Mouse (Mus musculus): ENCODE data around the gene Gabpb1.

Gabpb1 gene

GRCm38 (mm10) chr2:126663481-126663880 is 12.7 kb downstream of the Gabpb1 start:
- Histone ChIP-seq H3K9me3 (ENCODE audit: low read length) (no peaks in the 10 kb centered on the region), H3K4me3 (replicated peaks; ENCODE audit: low read length) (no peak overlapping the region), H3K36me3 (ENCODE audit: insufficient read depth, low read length) (peaks cover 16% of the 10 kb centered on the region), H3K4me1 (replicated peaks; ENCODE audit: low read depth, low read length) (peaks cover 20% of the 10 kb centered on the region), H3K27me3 (ENCODE audit: insufficient read depth, low read length) (no peaks in the 10 kb centered on the region)
- no peak for TF ChIP-seq POU5F1 (IDR thresholded peaks at IDR 0.05; ENCODE audit: borderline replicate concordance, low read length)
- TF ChIP-seq CTCF (conservative IDR thresholded peaks at IDR 0.05; ENCODE audit: low read length): peak; percentile 70

GRCm38 (mm10) chr2:126652929-126653328 is 23.2 kb downstream of the Gabpb1 start:
- Histone ChIP-seq H3K36me3 (ENCODE audit: insufficient read depth, low read length) (peaks cover 75% of the 10 kb centered on the region), H3K27me3 (ENCODE audit: insufficient read depth, low read length) (no peaks in the 10 kb centered on the region), H3K4me1 (replicated peaks; ENCODE audit: low read depth, low read length) (no peaks in the 10 kb centered on the region), H3K4me3 (replicated peaks; ENCODE audit: low read length) (no peak overlapping the region), H3K9me3 (ENCODE audit: low read length) (no peaks in the 10 kb centered on the region)
- no peak for TF ChIP-seq NANOG (IDR thresholded peaks at IDR 0.05; ENCODE audit: borderline replicate concordance, low read length)
- no peak for TF ChIP-seq CTCF (conservative IDR thresholded peaks at IDR 0.05; ENCODE audit: low read length)
- no peak for TF ChIP-seq POU5F1 (IDR thresholded peaks at IDR 0.05; ENCODE audit: borderline replicate concordance, low read length)

GRCm38 (mm10) chr2:126647762-126648161 is 28.4 kb downstream of the Gabpb1 start:
- Histone ChIP-seq H3K9me3 (ENCODE audit: low read length) (no peaks in the 10 kb centered on the region), H3K4me1 (replicated peaks; ENCODE audit: low read depth, low read length) (no peaks in the 10 kb centered on the region), H3K27me3 (ENCODE audit: insufficient read depth, low read length) (no peaks in the 10 kb centered on the region), H3K4me3 (replicated peaks; ENCODE audit: low read length) (no peak overlapping the region), H3K36me3 (ENCODE audit: insufficient read depth, low read length) (peaks cover 90% of the 10 kb centered on the region)
- TF ChIP-seq NANOG (IDR thresholded peaks at IDR 0.05; ENCODE audit: borderline replicate concordance, low read length): no peak
- no peak for TF ChIP-seq POU5F1 (IDR thresholded peaks at IDR 0.05; ENCODE audit: borderline replicate concordance, low read length)

- H3K27me3 ChIP-seq (ENCODE audit: insufficient read depth, low read length): no peaks in the 10 kb centered on the region
- no peak overlapping the region for H3K4me3 ChIP-seq (replicated peaks; ENCODE audit: low read length)
- no peaks in the 10 kb centered on the region for H3K4me1 ChIP-seq (replicated peaks; ENCODE audit: low read depth, low read length)
- H3K36me3 ChIP-seq (ENCODE audit: insufficient read depth, low read length): peaks cover 89% of the 10 kb centered on the region
- TF ChIP-seq NANOG (IDR thresholded peaks at IDR 0.05; ENCODE audit: borderline replicate concordance, low read length) (no peak), CTCF (conservative IDR thresholded peaks at IDR 0.05; ENCODE audit: low read length) (no peak), POU5F1 (IDR thresholded peaks at IDR 0.05; ENCODE audit: borderline replicate concordance, low read length) (no peak)
- no peaks in the 10 kb centered on the region for H3K9me3 ChIP-seq (ENCODE audit: low read length)
Observed at GRCm38 (mm10) chr2:126646461-126646860, 29.7 kb downstream of the Gabpb1 start.

GRCm38 (mm10) chr2:126644768-126645167 is 31.4 kb downstream of the Gabpb1 start:
- Histone ChIP-seq H3K4me1 (replicated peaks; ENCODE audit: low read depth, low read length) (no peaks in the 10 kb centered on the region), H3K27me3 (ENCODE audit: insufficient read depth, low read length) (no peaks in the 10 kb centered on the region), H3K9me3 (ENCODE audit: low read length) (no peaks in the 10 kb centered on the region), H3K36me3 (ENCODE audit: insufficient read depth, low read length) (peaks cover 88% of the 10 kb centered on the region), H3K4me3 (replicated peaks; ENCODE audit: low read length) (no peak overlapping the region)
- TF ChIP-seq NANOG (IDR thresholded peaks at IDR 0.05; ENCODE audit: borderline replicate concordance, low read length) (no peak), CTCF (conservative IDR thresholded peaks at IDR 0.05; ENCODE audit: low read length) (no peak), POU5F1 (IDR thresholded peaks at IDR 0.05; ENCODE audit: borderline replicate concordance, low read length) (no peak)

GRCm38 (mm10) chr2:126640298-126640697 is 35.8 kb downstream of the Gabpb1 start:
- Histone ChIP-seq H3K36me3 (ENCODE audit: insufficient read depth, low read length) (peaks cover 65% of the 10 kb centered on the region), H3K27me3 (ENCODE audit: insufficient read depth, low read length) (no peaks in the 10 kb centered on the region), H3K4me3 (replicated peaks; ENCODE audit: low read length) (no peak overlapping the region), H3K9me3 (ENCODE audit: low read length) (no peaks in the 10 kb centered on the region), H3K4me1 (replicated peaks; ENCODE audit: low read depth, low read length) (peaks cover 4% of the 10 kb centered on the region)
- TF ChIP-seq CTCF (conservative IDR thresholded peaks at IDR 0.05; ENCODE audit: low read length) (peak; percentile 55), NANOG (IDR thresholded peaks at IDR 0.05; ENCODE audit: borderline replicate concordance, low read length) (no peak)

- TF ChIP-seq POU5F1 (IDR thresholded peaks at IDR 0.05; ENCODE audit: borderline replicate concordance, low read length): no peak
- TF ChIP-seq NANOG (IDR thresholded peaks at IDR 0.05; ENCODE audit: borderline replicate concordance, low read length): no peak
- TF ChIP-seq CTCF (conservative IDR thresholded peaks at IDR 0.05; ENCODE audit: low read length): no peak
- Histone ChIP-seq H3K4me1 (replicated peaks; ENCODE audit: low read depth, low read length) (peaks cover 6% of the 10 kb centered on the region), H3K27me3 (ENCODE audit: insufficient read depth, low read length) (no peaks in the 10 kb centered on the region), H3K9me3 (ENCODE audit: low read length) (no peaks in the 10 kb centered on the region), H3K4me3 (replicated peaks; ENCODE audit: low read length) (no peak overlapping the region), H3K36me3 (ENCODE audit: insufficient read depth, low read length) (peaks cover 53% of the 10 kb centered on the region)
Observed at GRCm38 (mm10) chr2:126635939-126636823, 40.0 kb downstream of the Gabpb1 start.

- Histone ChIP-seq H3K36me3 (ENCODE audit: insufficient read depth, low read length) (peaks cover 49% of the 10 kb centered on the region), H3K27me3 (ENCODE audit: insufficient read depth, low read length) (no peaks in the 10 kb centered on the region), H3K4me1 (replicated peaks; ENCODE audit: low read depth, low read length) (peaks cover 15% of the 10 kb centered on the region), H3K4me3 (replicated peaks; ENCODE audit: low read length) (no peak overlapping the region), H3K9me3 (ENCODE audit: low read length) (no peaks in the 10 kb centered on the region)
- TF ChIP-seq NANOG (IDR thresholded peaks at IDR 0.05; ENCODE audit: borderline replicate concordance, low read length): no peak
- TF ChIP-seq POU5F1 (IDR thresholded peaks at IDR 0.05; ENCODE audit: borderline replicate concordance, low read length): no peak
- no peak for TF ChIP-seq CTCF (conservative IDR thresholded peaks at IDR 0.05; ENCODE audit: low read length)
Observed at GRCm38 (mm10) chr2:126633165-126633564, 43.0 kb downstream of the Gabpb1 start.

Data from E14TG2a.4 (cell line).